Mouse (Mus musculus) embryo, embryonic 10 days (tissue): ENCODE measurements around the gene Hs3st4.

Experiments
- DNase-seq: peaks from one replicate; pipeline ENCODE4 v3.0.0-alpha.2; 2015; ENCODE audit warnings: low spot score

Hs3st4 gene

DNA sequence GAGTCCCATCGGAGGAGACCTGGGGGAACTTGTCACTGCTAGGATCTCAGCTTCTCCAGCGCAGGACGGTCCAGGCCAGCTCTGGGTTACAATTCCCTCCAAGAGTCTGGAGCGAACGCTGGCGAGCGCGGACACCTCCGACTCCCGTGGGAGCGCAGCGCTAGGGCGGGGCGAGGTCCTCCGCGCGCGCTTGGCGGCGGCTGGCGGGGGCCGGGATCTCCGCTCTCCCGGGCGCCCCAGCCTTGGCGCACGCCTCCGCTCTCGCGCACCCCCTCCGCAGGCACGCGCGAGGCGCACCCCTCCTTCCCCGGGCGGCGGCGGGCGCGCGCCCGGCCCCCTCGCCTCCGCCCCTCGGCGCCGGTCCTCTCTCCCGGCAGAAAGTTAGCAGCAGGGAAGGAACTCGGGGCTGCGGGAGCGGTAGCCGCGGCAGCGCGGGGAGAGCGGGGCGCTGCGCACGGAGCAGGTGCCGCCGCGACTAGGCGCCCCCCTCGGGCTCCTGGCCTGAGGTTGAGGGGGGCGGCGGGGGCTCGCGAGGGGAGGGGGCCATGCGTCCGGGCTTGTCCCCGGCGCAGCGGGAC lies at the start of gene Hs3st4:
Hs3st4 (plus strand) TSS at position 409 of the 578 bp plus-strand sequence.
- DNase-seq = peak; percentile 59

DNA sequence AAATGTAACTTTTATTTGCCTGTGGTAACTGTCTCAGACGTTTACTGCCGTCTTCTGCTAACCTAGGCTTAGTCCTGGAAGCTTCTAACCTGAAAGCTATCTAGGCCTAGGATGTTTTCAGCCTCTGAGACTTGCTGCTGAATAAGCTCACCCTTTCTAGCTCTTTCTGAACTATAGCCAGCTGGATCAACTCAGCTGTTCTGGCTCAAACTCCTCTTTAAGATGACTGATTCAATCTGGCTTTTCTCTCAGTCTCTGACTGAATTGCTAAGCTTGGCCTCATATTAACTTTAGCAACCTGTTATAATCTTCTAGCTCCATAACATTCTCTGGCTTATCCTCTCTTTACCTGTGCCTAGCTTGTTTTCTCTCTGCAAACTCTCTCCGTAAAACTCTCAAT lies 35.8 kb upstream of the Hs3st4 start:
- no peak for DNase-seq

DNA sequence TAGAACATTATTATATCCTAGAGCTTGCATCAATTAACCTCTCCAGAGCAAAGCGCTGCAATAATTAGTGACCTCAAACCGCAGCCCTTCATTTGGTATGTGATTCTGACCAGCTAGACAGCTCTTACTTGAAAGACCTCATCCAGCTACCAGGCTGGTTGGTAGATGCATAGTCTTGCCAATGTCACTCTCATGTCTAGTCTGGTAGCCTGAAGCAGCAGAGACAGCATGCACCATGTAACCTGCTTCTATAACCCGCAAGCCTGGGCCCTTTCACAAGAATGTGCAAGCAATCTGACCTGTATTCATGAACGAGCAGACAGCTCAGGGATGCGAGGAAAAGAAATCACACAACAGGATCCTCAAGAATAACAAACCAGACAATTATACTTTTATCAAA lies 19.6 kb upstream of the Hs3st4 start:
- DNase-seq = no peak

DNA sequence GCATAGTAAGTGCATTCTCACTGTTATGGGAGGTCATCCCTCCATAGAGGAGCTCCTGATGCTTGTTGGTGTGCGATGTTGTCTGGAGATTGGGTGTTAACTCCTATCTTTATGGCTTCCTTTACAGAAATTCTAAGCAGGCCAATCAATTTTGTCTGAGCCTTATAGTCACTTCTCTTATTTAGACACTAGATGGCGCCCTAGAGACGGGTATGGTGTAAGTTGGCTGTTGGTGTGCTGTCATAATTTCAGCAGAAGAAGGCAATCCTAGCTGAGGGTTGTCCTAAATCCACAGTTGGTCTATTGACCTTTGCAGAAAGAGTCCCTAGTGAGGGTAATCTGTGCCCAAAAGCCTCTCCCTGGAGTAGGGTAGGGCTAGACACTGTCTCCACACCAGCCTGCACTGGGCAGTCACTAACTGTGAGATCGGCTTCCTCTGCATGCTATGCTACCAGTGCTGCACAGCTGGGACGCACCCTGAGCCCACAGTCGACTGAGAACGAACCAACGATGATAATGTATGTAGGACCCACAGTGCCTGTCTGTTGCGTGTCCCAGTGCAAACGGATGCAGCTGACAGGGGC lies 18.0 kb upstream of the Hs3st4 start:
- peak; percentile 78 for DNase-seq

DNA sequence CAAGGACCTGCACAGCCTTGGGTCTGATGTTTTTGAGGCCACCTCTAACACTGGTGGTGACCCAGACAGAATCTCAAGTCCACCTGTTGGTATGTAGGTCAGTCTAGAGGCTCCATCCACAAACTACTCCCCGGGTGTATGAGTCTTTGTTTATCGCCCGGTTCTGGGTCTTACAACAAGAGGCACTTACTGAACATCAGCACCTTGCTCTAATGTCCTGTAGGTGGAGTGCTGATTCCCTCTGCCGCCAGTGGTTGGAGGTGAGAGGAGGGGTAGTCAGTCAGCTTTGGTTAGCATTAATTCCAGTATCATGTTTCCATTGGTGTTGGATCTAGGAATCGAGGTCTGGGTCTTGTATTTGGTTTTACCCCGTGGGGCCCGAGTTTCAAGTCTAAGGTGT lies 17.2 kb upstream of the Hs3st4 start:
- DNase-seq = no peak

DNA sequence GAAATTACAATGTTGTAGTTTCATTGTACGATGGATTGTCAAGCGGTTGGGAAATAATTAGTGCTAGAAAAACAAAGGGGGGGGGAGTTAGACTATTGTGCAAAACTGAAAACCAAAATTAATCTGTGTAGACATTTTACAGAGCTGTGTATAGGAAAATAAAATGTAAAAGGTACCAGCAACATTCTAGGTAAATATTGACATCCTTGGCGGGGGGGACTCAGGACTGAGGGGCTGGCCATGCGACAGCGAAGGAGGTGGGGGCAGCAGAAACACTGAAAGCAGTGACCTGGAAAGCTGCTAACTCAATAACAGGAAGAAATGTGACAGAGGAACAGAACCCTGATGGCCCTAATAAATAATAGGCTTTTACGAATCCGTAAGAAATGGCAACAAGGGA lies 7.2 kb upstream of the Hs3st4 start:
- no peak for DNase-seq

DNA sequence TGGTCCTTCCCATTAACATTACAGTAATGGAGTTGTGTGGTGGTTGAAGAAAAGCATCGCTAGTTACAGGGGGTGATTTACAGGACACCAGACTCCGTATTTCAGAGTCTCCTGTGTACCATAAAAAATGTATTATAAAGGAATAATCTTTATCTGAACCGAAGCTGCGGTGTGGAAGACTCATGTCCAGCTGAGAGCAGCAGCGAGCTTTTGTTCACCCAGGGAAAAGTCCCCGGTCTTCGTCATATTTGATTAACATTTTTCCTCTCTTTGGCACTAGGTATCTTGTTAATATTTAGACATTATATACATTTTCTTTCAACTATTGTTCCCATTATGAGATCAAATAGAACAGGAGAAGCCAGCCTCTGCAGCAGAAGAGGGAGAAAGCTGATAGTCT lies 1.2 kb upstream of the Hs3st4 start:
- DNase-seq = no peak

DNA sequence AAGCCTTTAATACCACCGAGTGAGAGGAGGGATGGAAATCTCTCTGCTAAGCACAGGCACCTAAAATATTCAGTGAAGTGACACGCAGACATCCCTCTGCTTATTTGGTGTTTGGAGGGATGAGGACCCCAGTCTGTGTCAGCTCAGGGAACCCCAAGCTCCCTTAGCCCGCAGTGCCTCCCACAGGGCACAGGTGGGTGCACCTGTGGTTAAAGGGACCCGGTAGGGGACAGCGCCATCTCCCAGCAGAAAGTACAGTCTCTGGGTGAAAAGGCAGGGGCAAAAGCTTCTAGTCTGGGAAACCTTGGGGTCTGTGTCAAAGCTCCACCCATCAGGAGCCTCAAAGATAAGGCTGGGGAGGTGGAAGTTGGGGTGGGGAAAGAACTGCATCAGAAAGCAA lies 659 bp upstream of the Hs3st4 start:
- no peak for DNase-seq

DNA sequence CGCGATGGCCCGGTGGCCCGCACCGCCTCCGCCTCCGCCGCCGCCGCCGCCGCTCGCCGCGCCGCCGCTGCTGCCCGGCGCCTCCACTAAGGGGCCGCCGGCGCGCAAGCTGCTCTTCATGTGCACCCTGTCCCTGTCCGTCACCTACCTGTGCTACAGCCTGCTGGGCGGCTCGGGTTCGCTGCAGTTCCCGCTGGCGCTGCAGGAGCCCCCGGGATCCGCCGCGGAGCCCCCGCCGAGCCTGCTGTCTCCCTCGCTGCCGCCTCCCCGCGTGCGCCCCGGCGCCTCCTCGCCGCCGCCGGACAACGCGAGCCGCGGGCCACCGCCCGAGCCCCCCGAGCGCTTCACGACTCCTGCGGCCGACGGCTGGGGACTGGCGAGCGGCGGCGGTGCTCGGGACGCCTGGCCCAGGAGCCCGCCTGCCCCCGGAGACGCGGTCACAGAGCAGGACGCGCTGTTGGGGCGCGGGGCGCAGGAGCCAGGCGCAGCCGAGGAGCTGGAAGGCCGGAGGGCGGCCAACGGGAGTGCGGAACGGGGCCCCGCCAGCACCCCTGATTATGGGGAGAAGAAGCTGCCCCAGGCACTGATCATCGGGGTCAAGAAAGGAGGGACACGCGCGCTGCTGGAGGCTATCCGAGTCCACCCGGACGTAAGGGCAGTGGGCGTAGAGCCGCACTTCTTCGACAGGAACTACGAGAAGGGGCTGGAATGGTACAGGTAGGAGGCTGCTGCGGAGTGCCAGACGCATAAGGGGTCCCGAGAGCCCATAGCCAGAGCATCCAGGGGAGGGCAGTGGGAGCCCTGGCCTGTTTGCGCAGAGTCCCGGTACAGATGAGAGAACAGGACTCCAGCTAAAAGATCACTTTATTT lies 743 bp downstream of the Hs3st4 start:
- peak; percentile 19 for DNase-seq

DNA sequence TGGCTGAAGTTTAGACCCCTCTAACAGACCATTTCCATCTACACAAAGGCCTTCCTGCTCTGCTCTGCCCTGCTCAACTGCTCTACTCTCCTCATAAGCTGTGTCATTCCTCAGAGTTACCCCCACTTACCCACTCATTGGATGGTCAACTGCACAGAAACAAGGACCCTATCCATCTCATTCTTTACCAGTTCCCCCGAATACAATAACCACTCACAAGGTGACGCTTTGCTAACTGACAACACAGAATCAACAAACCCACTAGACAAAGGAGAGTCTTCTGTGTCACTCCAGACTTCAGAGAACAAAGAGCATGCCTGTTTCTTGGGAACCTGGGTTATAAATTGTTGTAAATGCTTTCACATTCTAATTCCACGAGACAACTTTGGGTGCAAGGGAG lies 9.5 kb downstream of the Hs3st4 start:
- no peak for DNase-seq

DNA sequence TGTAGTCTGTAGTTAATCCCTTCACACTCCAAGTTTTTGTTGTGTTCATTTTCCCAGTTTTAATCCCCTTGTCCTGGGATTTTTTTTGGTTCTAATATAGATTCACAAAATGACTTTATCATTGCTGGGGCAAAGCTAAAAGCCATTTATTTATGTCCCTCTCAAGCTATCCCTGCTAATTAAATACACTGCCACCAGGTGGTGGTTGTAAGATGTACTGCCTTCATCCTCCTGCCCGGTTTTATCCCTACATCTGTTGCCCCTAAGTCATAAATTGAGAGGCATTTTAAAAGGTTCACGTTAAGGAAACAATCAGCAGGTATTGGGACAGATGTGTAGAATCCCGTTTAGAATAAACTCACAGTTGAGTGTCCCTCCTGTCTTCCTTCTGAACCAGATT lies 14.6 kb downstream of the Hs3st4 start:
- DNase-seq = no peak

DNA sequence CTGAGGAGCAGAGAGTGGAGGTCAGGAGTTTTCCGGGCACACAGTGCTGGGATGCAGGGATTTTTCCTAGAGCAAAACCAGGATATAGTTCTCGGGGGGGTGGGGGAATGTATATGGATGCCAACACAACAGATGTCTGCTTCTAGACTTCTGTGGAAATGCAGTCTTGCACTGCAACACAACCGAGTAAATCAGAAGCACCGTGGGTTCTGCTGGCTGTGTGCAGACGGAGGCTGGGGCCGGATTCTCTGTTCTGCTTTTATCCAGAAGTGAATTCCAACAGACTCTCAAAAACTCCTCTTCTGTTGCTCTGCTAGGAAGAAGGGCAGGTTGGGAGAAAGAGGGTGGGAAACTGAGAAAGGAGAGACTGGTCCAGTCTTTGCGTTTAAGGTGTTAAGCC lies 15.9 kb downstream of the Hs3st4 start:
- DNase-seq = no peak

DNA sequence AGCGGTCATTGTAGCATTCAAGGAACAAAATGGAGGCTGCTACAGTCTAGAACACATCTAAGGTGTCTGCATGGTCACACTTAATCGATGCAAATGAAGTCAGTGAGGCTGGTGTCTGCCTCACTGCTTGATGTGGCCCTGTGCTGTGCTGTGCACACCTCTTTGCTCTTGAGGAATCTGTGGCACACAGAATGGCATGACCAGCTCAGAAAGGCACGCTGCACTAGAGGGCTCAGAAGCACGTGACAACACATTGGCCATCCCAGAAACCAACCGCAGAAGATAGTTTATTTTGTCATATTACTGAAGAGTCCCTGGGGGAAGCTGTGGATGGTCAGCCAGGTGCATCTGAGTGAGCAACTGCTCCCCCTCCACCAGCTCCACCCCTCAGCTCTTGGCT lies 44.2 kb downstream of the Hs3st4 start:
- DNase-seq = no peak

DNA sequence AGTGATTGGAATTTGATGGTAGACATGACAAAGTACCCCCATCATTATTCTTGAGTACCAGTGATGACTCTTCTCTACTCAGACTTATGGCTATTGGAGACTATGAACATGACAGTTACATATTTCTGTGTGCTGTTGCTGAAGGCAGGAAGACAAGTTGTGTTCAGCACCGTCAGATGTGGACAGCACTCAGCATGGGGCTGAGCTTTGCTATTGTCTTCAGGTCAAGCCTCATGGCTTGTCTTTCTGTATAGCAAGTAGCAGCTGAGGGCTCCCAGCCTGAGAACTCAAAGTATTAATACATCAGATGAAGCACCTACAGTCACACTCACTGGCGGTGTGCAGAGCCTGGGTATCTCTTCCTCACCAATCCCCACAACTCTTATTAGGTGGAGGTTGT lies 49.6 kb downstream of the Hs3st4 start:
- peak; percentile 76 for DNase-seq

DNA sequence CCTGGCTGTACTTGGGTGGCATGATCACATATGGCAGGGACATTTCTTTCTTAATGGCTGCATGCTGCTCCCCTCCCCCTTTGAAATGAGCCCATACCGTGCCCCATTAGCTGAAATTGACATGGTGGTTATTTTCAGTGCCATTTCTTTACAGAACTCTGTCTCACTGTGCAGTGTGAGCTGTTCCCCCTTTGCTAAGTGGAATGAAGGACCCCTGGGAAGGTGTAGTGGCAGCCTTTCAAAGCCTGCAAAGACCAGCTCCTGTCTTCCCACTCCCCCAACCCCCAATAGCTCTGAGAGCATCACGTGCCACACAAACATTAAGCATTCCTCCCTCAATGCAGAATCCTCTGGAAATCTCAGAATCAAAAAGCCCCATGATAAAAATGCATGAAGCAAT lies 50.7 kb downstream of the Hs3st4 start:
- no peak for DNase-seq

DNA sequence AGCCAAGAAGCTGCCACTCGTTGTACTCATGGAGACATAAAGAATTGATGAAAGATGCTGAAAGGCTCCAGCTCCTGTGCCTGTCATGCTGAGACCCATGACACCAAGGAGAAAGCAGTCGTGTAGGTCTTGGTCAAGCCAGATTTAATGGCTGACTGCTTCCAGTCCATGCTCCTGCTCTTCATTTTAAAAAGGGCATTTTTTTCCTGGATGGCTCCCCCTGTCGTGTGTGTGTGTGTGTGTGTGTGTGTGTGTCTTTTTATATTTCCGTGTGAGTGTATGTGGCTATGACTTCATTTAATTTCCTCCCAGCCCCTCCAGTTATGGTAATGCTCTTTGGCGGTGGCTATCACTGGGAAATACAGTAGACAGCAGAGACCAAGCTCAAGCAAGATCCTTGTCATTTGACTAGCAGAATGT lies 54.6 kb downstream of the Hs3st4 start:
- no peak for DNase-seq

DNA sequence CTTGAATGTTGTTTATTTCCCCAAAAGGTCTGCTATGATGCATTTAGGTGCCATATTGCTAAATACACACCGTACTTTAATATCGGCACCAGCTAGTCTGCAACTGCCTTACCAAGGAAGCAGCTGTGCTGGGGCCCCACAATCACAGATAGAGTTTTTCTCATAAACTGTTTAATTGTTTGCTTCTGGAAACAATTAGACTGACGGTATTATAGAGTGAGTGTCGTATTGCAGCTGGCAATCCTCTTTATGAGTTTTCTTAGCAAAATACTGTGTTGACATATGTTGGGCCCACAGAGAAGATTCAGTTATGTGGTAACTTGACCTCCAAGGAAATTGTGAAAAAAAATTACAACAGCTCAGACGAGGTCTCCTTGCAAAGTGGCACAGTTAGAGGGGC lies 56.5 kb downstream of the Hs3st4 start:
- DNase-seq = no peak

DNA sequence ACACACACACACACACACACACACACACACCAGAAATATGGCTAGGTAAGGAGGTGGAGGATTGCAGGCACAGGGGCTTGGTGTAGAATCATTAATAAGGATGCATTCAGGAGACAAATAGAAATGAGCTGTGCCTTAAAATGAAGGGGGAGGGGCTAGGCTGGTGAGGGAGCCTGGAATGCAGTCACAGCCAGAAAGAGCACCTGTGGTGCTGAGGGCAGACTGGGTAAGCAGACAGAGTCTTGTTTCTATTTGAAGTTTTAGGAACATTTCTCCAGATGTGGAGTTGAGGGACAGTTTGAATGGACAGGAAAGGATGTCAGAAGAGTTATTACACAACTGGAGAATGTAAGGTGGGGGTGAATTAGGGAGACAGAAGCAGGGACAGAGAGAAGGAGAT lies 64.7 kb downstream of the Hs3st4 start:
- DNase-seq = no peak

DNA sequence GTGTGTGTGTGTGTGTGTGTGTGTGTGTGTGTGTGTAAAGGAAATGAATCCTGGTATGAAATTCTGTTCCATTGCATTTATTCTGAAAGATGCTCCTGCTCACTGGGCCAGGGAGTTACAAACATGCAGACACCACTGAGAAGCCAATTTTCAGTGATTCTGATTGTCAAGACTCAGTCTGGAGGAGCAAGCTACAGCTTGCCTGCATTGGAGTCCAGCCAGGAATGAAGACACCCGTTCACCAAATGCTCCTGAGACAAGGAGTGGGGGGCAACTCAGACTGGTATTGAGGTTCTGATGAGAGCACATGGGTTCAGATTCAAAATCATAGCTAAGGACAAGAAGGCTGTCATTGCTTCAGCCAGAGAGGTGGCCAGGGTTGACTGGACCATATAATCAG lies 66.3 kb downstream of the Hs3st4 start:
- DNase-seq = no peak

DNA sequence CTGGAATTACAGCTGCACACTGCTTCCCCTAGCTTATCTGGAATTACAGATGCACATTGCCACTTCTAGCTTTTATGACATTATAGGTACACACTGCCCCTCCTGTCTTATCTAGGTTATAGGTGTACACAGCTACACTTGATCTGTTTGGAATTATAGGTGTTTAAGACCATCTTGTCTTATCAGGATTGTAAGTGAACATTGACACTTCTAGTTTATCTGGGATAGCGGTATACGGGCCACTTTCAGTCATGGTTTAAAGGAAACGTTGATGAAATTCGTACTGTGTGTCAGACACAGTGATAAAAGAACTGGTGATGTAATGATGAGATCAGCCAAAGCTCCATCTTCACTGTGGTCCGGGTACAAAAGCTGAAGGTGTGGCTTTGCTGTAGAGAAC lies 67.8 kb downstream of the Hs3st4 start:
- DNase-seq = no peak

DNA sequence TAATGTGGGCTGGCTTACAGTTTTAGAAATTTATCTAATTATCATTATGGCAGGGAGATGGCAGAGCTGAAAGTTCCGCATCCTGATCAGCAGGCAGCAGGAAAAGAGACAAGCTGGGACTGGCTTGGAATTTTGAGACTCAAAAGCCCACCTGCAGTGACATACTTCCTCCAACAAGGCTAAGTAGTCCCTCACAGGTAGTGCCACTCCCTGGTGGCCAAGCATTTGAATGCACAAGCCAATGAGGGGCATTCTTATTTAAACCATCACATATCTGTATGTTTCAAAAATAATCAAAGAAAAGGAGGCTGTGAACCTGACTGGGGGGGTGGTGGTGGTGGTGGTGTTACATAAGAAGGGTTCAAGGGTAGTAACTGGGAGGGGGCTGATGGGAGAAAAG lies 101.1 kb downstream of the Hs3st4 start:
- DNase-seq = no peak

DNA sequence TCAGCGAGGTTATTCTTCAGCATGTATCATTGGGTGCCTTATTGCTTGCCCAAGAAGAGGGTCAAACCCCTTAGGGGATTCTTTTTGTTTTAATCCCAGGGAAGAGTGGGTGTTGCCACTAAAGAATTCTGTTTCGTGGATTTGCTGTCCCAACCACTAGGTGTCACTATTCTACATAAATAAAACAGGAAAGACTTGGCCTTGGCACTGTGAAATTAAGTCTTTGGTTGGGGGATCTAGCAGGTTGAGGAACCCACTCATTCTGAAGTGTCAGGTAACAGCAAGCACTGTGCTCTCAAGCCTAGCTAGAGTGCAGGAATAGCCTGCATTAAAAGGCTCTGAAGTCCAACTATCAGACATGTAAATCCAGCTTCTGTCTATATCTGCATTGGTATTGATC lies 146.3 kb downstream of the Hs3st4 start:
- DNase-seq = peak; percentile 66

DNA sequence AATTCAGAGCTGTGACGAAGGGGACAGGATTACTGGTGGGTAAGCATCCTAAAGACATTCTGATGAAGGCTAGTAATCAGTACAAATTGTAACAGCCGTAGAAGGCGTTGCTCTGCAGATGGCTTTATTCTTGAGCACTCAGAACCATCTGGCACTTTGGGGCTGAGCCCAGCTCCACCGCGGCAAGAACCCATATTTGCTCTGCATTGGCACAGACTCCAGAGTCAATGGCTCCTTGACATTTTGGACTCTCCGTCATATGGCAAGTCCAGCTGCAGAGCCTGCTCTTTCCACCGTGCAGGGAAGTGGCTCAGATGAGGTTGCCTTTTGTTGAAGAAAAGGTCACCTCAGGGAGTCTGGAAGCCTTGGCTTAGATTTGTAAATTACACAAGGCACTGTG lies 148.6 kb downstream of the Hs3st4 start:
- no peak for DNase-seq

DNA sequence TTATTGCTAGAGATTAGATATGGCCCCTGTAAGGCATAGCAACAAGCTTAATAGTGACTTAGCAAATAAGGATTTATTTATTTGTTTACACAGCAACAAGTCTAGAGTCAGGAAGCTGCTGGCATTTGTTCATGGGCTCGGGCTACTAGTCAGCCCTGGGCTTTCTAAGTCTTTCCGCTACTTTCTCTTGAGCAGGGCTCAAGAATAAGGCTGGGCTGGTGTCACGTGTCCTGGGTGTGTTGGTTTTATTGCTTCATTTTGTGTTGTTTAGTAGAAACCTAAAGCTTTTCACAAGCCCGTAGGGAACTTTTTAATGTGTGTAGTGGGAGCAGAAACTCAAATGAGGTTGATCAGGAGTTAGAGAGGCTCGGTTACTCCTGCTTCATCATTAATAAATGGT lies 153.5 kb downstream of the Hs3st4 start:
- DNase-seq = no peak
